Mouse (Mus musculus): ENCODE results near the gene Caln1. TPM values are rescaled to one million over a fixed set of nuclear protein-coding genes. Genes with fewer than 3 reads are reported as not detected.

Caln1 gene
- total and polyA plus RNA-seq, 2 experiments from 2014 or later = 52.0 to 55.0 TPM

DNA sequence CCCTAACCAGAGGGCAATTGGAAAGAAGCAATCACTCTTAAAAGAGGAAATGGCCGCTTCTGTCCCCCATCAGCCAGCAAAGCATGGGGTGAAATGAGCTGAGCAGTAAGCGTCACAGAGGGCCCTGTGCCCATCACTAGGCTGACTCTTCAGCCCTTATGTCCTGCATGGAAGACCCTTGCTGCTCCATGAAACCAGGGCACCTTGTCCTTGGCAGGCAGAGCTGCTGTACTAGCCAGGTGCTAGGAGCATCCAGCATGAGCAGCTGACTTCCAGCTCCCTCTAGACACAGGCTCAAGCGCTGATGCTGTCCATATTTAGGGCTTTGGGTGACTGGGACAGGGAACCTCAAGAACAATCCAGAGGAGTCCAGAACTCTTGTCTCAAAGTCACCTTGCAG is 506.1 kb downstream of the Caln1 start:
- H3K27ac ChIP-seq = no peak overlapping the region
- ATAC-seq (no peak), DNase-seq (ENCODE audit: low spot score) (no peak)
- no peaks in the 10 kb centered on the region for H3K4me1 ChIP-seq (ENCODE audit: insufficient read depth, low read length)
- H3K4me2 ChIP-seq (ENCODE audit: low read depth, low read length) = no peak overlapping the region
- no peak overlapping the region for H3K9ac ChIP-seq (replicated peaks; ENCODE audit: low read length)
- TF ChIP-seq CTCF (IDR thresholded peaks at IDR 0.05; ENCODE audit: low read depth) = no peak
- H3K27me3 ChIP-seq (ENCODE audit: insufficient read depth, low read length) = no peaks in the 10 kb centered on the region
- 91% methylated on average over 3 of the region's 3 CpGs for WGBS
- no peak overlapping the region for H3K4me3 ChIP-seq (ENCODE audit: low read length)
- H3K36me3 ChIP-seq (ENCODE audit: insufficient read depth, low read length) = no peaks in the 10 kb centered on the region
- no peaks in the 10 kb centered on the region for H3K9me3 ChIP-seq (ENCODE audit: low read length)

DNA sequence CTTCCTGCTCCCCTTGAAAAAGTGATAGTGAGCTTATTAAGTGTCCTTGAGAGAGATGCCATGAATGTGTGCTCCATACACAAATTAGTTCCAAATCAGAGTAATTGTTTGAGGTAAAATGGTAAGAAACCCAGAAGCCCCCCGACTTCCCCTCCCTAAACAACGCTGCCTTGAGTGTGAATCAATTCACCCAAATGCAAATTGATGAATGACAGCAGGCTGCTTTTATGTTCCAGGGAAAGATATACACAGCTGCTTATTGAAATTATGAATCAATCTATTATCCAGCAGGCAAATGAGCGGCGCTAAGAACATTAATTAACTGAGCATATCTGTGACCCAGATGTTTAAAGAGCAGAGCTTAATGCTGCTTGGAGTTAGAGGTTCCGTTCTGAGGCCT is 511.1 kb downstream of the Caln1 start:
- ATAC-seq = no peak

DNA sequence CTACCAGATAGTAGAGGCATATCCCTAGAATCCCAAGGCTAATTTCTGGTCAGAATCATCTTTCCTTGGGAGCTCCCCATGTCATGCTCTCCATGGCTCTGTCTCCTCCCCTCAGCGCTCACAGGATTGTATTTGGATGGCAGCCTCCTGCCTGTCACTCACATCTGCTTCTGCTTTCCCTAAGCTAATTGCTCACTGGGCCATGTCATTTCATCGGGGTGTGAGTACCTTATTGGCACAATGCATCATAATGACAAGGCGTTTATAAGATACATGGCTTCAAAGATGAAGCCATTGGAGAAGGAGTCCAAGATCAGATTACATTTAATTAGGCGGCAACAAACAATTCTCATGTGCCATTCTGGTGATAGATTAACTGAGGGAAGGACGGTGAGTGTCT is 522.5 kb downstream of the Caln1 start:
- Histone ChIP-seq H3K36me3 (ENCODE audit: insufficient read depth, low read length) (no peaks in the 10 kb centered on the region), H3K4me2 (ENCODE audit: low read depth, low read length) (no peak overlapping the region), H3K4me1 (ENCODE audit: insufficient read depth, low read length) (no peaks in the 10 kb centered on the region), H3K9me3 (ENCODE audit: low read length) (no peaks in the 10 kb centered on the region), H3K27ac (no peak overlapping the region), H3K27me3 (ENCODE audit: insufficient read depth, low read length) (no peaks in the 10 kb centered on the region), H3K4me3 (ENCODE audit: low read length) (no peak overlapping the region), H3K9ac (replicated peaks; ENCODE audit: low read length) (no peak overlapping the region)
- TF ChIP-seq CTCF (IDR thresholded peaks at IDR 0.05; ENCODE audit: low read depth) = no peak
- ATAC-seq (no peak), DNase-seq (ENCODE audit: low spot score) (peak; percentile 53)
- WGBS = 39% methylated on average over 5 of the region's 5 CpGs

More for the DNA sequence above, 511.1 kb downstream of the Caln1 start:
- H3K27me3 ChIP-seq (ENCODE audit: insufficient read depth, low read length) = no peaks in the 10 kb centered on the region
- TF ChIP-seq CTCF (IDR thresholded peaks at IDR 0.05; ENCODE audit: low read depth) = no peak
- DNase-seq (ENCODE audit: low spot score) = no peak
- no peak overlapping the region for H3K9ac ChIP-seq (replicated peaks; ENCODE audit: low read length)
- no peak overlapping the region for H3K27ac ChIP-seq
- H3K9me3 ChIP-seq (ENCODE audit: low read length) = peaks cover 2% of the 10 kb centered on the region; the same call in 1 of the 2 replicates
- no peaks in the 10 kb centered on the region for H3K36me3 ChIP-seq (ENCODE audit: insufficient read depth, low read length)
- H3K4me2 ChIP-seq (ENCODE audit: low read depth, low read length) = no peak overlapping the region
- WGBS = 64% methylated on average over 5 of the region's 5 CpGs
- H3K4me1 ChIP-seq (ENCODE audit: insufficient read depth, low read length) = no peaks in the 10 kb centered on the region
- H3K4me3 ChIP-seq (ENCODE audit: low read length) = no peak overlapping the region

DNA sequence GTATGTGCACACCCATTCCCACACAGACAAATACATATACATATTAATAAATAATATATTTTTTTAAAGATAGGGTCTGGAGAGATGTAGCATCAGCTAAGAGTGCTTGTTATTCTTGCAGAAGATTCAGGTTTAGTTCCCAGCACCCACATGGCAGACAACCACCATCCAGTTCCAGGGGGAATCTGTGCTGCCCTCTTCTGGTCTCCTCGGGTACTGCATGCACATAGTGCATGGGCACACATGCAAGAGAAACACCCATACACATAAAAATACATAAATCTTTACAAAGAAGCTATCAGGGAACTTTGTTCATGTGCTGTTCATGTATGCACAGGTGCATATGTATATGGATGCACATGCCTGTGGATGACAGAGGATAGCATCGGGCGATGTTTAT is 526.7 kb downstream of the Caln1 start:
- H3K4me1 ChIP-seq (ENCODE audit: insufficient read depth, low read length) = no peaks in the 10 kb centered on the region
- no peaks in the 10 kb centered on the region for H3K9me3 ChIP-seq (ENCODE audit: low read length)
- H3K9ac ChIP-seq (replicated peaks; ENCODE audit: low read length) = no peak overlapping the region
- DNase-seq (ENCODE audit: low spot score) (no peak), ATAC-seq (no peak)
- WGBS = 95% methylated on average over 3 of the region's 3 CpGs
- no peaks in the 10 kb centered on the region for H3K27me3 ChIP-seq (ENCODE audit: insufficient read depth, low read length)
- TF ChIP-seq CTCF (IDR thresholded peaks at IDR 0.05; ENCODE audit: low read depth) = 0 out of 2 replicates have a peak, but pooled peaks have one; percentile 26
- H3K4me2 ChIP-seq (ENCODE audit: low read depth, low read length) = no peak overlapping the region
- H3K36me3 ChIP-seq (ENCODE audit: insufficient read depth, low read length) = no peaks in the 10 kb centered on the region
- H3K4me3 ChIP-seq (ENCODE audit: low read length) = no peak overlapping the region
- no peak overlapping the region for H3K27ac ChIP-seq

Other genes starting within 250 kb of the Caln1 start
- 20.8 and 31.7 TPM in 2 replicates for gene Kctd7, start 224.6 kb upstream of the Caln1 start, total RNA-seq (2014; rRNA removed)
- gene Kctd7, start 224.6 kb upstream of the Caln1 start, polyA plus RNA-seq (2015; fragmentation: Nextera tagmentation; extraction: Ambion mirVana) = 10.9 and 11.2 TPM in 2 replicates
- 16.1 and 19.9 TPM in 2 replicates for gene Rabgef1, start 197.7 kb upstream of the Caln1 start, total RNA-seq (2014; rRNA removed)
- gene Rabgef1, start 197.7 kb upstream of the Caln1 start, polyA plus RNA-seq (2015; fragmentation: Nextera tagmentation; extraction: Ambion mirVana) = 27.4 and 28.9 TPM in 2 replicates
- 37.1 and 51.2 TPM in 2 replicates for gene Tmem248, start 152.4 kb upstream of the Caln1 start, total RNA-seq (2014; rRNA removed)
- 26.5 and 30.5 TPM in 2 replicates for gene Tmem248, start 152.4 kb upstream of the Caln1 start, polyA plus RNA-seq (2015; fragmentation: Nextera tagmentation; extraction: Ambion mirVana)
- 14.9 and 21.5 TPM in 2 replicates for gene Sbds, start 113.9 kb upstream of the Caln1 start, total RNA-seq (2014; rRNA removed)
- 52.3 and 57.2 TPM in 2 replicates for gene Sbds, start 113.9 kb upstream of the Caln1 start, polyA plus RNA-seq (2015; fragmentation: Nextera tagmentation; extraction: Ambion mirVana)
- gene Tyw1, start 113.8 kb upstream of the Caln1 start, total RNA-seq (2014; rRNA removed) = 20.5 and 22.7 TPM in 2 replicates
- gene Tyw1, start 113.8 kb upstream of the Caln1 start, polyA plus RNA-seq (2015; fragmentation: Nextera tagmentation; extraction: Ambion mirVana) = 17.6 and 18.1 TPM in 2 replicates
- gene A330070K13Rik, start 15.2 kb downstream of the Caln1 start, total RNA-seq (2014; rRNA removed) = not detected in 2 replicates
- 0.73 TPM in 1 of 2 replicates, not detected in the other for gene A330070K13Rik, start 15.2 kb downstream of the Caln1 start, polyA plus RNA-seq (2015; fragmentation: Nextera tagmentation; extraction: Ambion mirVana)

Data from hindbrain, postnatal 0 days (tissue).